Mouse (Mus musculus) induced T-regulatory cell, adult 2 months (primary cell): ENCODE results near the gene Mpzl3.

ENCODE experiments used
- DNase-seq: peaks from one replicate; pipeline ENCODE4 v3.0.0-alpha.2; 2012; ENCODE audit warnings: low read depth

Gene Mpzl3

DNA sequence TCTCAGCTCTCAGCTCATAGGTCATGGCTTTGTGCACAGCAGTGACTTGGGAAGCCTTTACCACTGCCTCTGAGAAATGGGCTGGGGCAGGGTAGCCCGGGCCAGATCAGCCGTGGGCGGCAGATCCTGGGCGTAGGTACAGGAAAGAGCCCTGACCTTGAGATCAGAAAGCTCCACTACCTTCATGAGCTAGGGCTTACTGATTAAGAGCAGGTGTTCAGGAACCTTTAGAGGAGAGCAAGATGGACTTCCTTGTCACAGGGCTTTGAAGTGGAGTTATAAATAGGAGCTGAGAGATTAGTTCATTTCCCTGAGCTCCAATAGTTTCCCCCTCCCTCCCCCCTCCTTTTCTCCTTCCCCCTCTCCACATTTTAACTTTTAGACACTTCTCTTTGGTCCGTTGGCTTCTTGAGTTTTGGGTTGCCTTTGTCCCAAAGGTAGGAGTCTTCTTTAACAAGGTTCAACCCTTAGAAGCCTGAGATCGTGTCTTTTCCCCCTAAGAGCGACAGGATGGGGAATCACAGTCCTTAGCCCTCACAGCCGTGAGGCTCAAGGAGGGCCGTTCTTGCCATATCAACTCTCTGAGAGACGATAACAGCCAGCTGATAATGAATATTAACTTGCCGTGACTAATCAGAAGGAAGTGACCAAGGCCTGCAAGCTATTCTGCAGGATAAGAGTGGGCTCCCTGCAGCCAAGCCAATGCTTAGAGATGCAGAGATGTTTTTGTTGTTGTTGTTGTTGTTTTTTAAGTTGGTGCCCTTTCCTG lies 48.4 kb downstream of the Mpzl3 start:
- no peak for DNase-seq

GRCm38 (mm10) chr9:45105596-45106374 lies 50.8 kb downstream of the Mpzl3 start:
- no peak for DNase-seq

GRCm38 (mm10) chr9:45115706-45116105 lies 60.7 kb downstream of the Mpzl3 start:
- no peak for DNase-seq

GRCm38 (mm10) chr9:45116819-45117218 lies 61.8 kb downstream of the Mpzl3 start:
- peak; percentile 56 for DNase-seq

- no peak for DNase-seq
Observed at GRCm38 (mm10) chr9:45117741-45118431, 62.9 kb downstream of the Mpzl3 start, which contains the start of gene Scn2b. TSS of gene Scn2b (plus strand) at chr9:45117782.

GRCm38 (mm10) chr9:45118552-45118951 lies 63.6 kb downstream of the Mpzl3 start:
- no peak for DNase-seq

DNA sequence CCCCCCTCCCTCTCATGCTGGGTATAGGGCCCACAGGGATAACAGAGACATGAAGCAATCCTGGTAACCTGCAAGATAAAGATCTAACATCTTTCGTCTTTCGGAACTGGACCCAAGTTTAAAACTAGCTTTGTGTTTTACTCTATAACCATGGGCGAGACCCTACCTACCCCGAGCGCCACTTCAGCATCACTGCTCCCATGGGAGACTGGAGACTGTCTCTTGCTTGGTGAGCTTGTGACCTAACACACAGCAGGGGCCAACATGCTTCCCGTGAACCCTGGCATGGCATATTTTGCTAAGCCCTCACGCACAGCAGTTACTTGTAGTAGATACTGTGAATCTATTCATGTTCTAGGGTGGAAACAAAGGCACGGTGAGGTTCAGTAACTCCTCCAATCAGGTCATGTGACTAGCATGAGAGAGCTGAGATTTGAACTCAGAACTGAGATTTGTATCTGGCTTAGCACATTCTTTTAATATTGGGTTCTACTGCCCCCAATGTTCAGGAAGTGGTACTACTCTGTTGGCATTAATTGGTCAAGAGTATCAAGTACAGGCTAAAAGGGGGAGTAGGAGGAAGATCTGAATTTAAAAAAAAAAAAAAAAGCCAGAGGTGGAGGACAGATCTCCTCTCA lies 64.4 kb downstream of the Mpzl3 start:
- DNase-seq: peak; percentile 37

- DNase-seq: no peak
Observed at GRCm38 (mm10) chr9:45119954-45120530, 65.1 kb downstream of the Mpzl3 start.

GRCm38 (mm10) chr9:45120567-45120966 lies 65.6 kb downstream of the Mpzl3 start:
- no peak for DNase-seq

DNA sequence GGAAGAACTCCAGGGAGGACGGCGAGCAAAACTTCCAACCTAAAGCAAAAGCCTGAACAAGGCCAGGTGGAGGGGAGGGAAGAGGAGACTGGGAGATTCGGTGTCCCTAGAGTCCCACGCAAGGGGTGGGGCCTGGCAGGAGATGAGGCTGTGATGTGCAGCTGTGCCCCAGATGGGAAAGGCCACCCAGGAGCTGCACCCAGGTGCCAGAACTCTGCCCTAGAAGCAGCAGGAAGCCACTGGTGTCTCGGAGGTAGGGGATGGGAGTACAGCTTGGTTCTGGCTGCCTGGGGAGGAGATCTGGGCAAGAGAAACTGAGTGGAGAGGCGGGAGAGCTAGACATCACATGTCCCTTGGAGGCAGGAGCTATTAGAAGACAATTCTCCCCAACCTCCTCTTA lies 66.0 kb downstream of the Mpzl3 start:
- DNase-seq: no peak

DNA sequence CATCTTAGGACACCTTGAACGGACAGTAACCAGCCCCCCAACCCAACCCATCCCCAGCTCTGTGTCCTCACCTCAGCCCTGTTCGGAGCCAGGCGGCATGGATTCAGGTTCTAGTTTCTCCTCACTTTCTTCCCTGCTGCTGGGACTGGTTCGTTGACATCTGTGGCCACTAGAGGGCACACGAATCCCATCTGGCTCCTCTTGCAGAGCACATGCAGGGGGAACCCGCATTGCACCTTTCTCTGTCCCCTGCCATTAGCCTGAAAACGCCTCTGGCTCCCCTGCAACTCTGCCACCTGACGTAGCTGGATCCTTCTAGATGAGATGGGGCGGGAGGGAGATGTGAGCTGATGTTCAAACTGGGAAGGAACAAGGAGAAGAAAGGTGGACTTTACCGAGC lies 66.8 kb downstream of the Mpzl3 start:
- peak; percentile 90 for DNase-seq

DNA sequence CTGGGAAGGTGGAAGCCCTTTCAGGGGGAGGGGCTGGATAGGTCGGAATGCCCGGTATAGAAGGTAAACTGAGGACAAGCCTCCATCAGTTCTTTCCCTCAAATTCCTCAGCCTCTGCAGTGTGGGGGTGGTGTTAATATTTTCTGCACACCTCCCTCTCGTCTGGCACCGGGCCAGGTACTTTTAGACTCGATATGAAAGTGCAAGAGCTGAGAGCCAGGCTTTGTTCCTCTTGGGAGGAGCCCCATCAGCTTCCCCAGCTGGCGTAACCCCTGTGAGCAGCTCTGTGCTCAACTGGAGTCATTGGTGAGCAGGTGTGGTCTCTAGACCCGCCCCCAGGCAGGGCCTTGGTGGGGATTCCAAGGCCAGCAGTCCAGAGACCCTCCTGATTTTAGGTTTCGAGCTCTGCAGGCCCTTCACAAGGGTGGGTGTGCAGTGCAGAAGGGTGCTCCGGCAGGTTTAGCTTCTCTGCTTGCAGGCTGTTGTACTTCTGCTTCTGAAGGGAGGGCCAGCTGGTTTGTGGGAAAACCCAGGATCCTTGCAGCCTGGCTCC lies 67.3 kb downstream of the Mpzl3 start:
- peak; percentile 86 for DNase-seq

DNA sequence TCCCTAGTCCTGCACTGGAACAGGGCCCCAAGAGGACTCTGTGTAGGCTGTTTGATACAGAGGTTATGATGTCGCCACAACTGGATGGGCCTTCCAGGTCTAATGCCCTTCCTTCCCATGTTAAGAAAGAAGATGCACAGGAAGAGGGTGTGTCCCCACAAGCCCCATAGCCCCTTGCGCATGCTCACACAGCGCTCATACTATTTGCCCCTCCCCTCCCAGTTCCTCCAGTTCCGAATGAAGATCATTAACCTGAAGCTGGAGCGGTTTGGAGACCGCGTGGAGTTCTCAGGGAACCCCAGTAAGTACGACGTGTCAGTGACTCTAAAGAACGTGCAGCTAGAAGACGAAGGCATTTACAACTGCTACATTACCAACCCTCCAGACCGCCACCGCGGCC lies 70.2 kb downstream of the Mpzl3 start:
- no peak for DNase-seq

- DNase-seq: peak; percentile 60
Observed at GRCm38 (mm10) chr9:45126941-45127340, 72.0 kb downstream of the Mpzl3 start.
